Mouse (Mus musculus) stomach, embryonic 14.5 days (tissue): Measurements from ENCODE around the gene Prom1. TPM values are rescaled to one million over a fixed set of nuclear protein-coding genes. Genes with fewer than 3 reads are reported as not detected.

Source experiments
- ATAC-seq: fragments of 200-750 bp; cut with Nextera tagmentation; 2 replicates; pipeline ENCODE4 v1.8.0; 2017; ENCODE audit warnings: low read depth, moderate TSS enrichment; ENCODE audit not compliant: insufficient number of reproducible peaks, insufficient read depth, low FRiP score
- H3K27ac ChIP-seq: fragments of 300-500 bp; sonication (generic); 2 replicates; pipeline ENCODE4 v1.5.1; 2014; ENCODE audit warnings: mild to moderate bottlenecking, low read length, moderate library complexity, mixed read lengths
- H3K27me3 ChIP-seq: fragments of 300-500 bp; sonication (generic); 2 replicates; pipeline ENCODE4 v1.6.1; 2014; ENCODE audit warnings: low read length, control low read depth, mixed read lengths; ENCODE audit not compliant: control insufficient read depth, insufficient read depth
- H3K36me3 ChIP-seq: fragments of 300-500 bp; sonication (generic); 2 replicates; pipeline ENCODE4 v1.6.1; 2014; ENCODE audit warnings: mild to moderate bottlenecking, control low read depth, low read length, moderate library complexity, mixed read lengths; ENCODE audit not compliant: control insufficient read depth, insufficient read depth
- H3K4me1 ChIP-seq: fragments of 300-500 bp; sonication (generic); 2 replicates; pipeline ENCODE4 v1.6.1; 2014; ENCODE audit warnings: low read length, control low read depth, mixed read lengths; ENCODE audit not compliant: control insufficient read depth, insufficient read depth
- H3K4me2 ChIP-seq: fragments of 300-500 bp; sonication (generic); replicated peaks from 2 replicates; pipeline ENCODE4 v1.6.1; 2014; ENCODE audit warnings: low read depth, low read length, control low read depth
- H3K4me3 ChIP-seq: fragments of 300-500 bp; sonication (generic); 2 replicates; pipeline ENCODE4 v1.5.1; 2014; ENCODE audit warnings: low read depth, low read length, control low read depth
- H3K9ac ChIP-seq: fragments of 300-500 bp; sonication (generic); replicated peaks from 2 replicates; pipeline ENCODE4 v1.6.1; 2014; ENCODE audit warnings: low read depth, mild to moderate bottlenecking, control low read depth, low read length, moderate library complexity, mixed read lengths
- H3K9me3 ChIP-seq: fragments of 300-500 bp; sonication (generic); 2 replicates; pipeline ENCODE4 v1.6.1; 2016; ENCODE audit warnings: low read depth, low read length, control low read depth; ENCODE audit not compliant: control insufficient read depth
- WGBS: fragments of 180-500 bp; shearing (Covaris S2); extraction: QIAGEN DNeasy Blood & Tissue Kit; methylation state at CpG from one replicate; pipeline ENCODE4 v1.1.7; 2014; 5-methylcytosine and 5-hydroxymethylcytosine counted together
- polyA plus RNA-seq: library from polyadenylated mRNA; unstranded; fragments of >200 nt; fragmentation: Nextera tagmentation; extraction: Ambion mirVana; gene quantifications from 2 replicates; pipeline ENCODE4 v1.2.1, GENCODE M21; 2014

The Prom1 gene
- polyA plus RNA-seq, 1 experiment from 2014 or later: 64.5 TPM

- no peaks in the 10 kb centered on the region for H3K27me3 ChIP-seq
- no peak overlapping the region for H3K4me2 ChIP-seq
- H3K9me3 ChIP-seq: no peaks in the 10 kb centered on the region
- H3K27ac ChIP-seq: no peak overlapping the region
- ATAC-seq: no peak
- H3K4me3 ChIP-seq: no peak overlapping the region
- WGBS: 80% methylated on average over 7 of the region's 7 CpGs
- no peaks in the 10 kb centered on the region for H3K36me3 ChIP-seq
- no peaks in the 10 kb centered on the region for H3K4me1 ChIP-seq
- H3K9ac ChIP-seq: no peak overlapping the region
These were observed 31.2 kb downstream of the Prom1 start for GRCm38 (mm10) chr5:44070529-44071133.

- 92% methylated on average over 3 of the region's 3 CpGs for WGBS
- Histone ChIP-seq H3K9ac (no peak overlapping the region), H3K9me3 (no peaks in the 10 kb centered on the region), H3K27ac (no peak overlapping the region), H3K4me2 (no peak overlapping the region), H3K4me3 (no peak overlapping the region), H3K36me3 (peaks cover 3% of the 10 kb centered on the region; the same call in 1 of the 2 replicates), H3K27me3 (no peaks in the 10 kb centered on the region), H3K4me1 (no peaks in the 10 kb centered on the region)
- no peak for ATAC-seq
These were observed 43.6 kb downstream of the Prom1 start for GRCm38 (mm10) chr5:44058258-44058657.

GRCm38 (mm10) chr5:44050213-44050612 is 51.6 kb downstream of the Prom1 start:
- 0 out of 2 replicates have a peak, but pooled peaks cover 4% of the 10 kb centered on the region for H3K4me1 ChIP-seq
- ATAC-seq: no peak
- no peaks in the 10 kb centered on the region for H3K27me3 ChIP-seq
- WGBS: 64% methylated on average over 8 of the region's 8 CpGs
- no peak overlapping the region for H3K9ac ChIP-seq
- no peaks in the 10 kb centered on the region for H3K9me3 ChIP-seq
- H3K4me2 ChIP-seq: no peak overlapping the region
- no peak overlapping the region for H3K4me3 ChIP-seq
- H3K27ac ChIP-seq: peak overlapping the region; percentile 18; the same call in 1 of the 2 replicates
- H3K36me3 ChIP-seq: peaks cover 1% of the 10 kb centered on the region; the same call in 1 of the 2 replicates

GRCm38 (mm10) chr5:44049395-44049976 is 52.3 kb downstream of the Prom1 start:
- H3K9me3 ChIP-seq: no peaks in the 10 kb centered on the region
- no peaks in the 10 kb centered on the region for H3K27me3 ChIP-seq
- 0 out of 2 replicates have a peak, but pooled peaks cover 4% of the 10 kb centered on the region for H3K4me1 ChIP-seq
- H3K4me3 ChIP-seq: no peak overlapping the region
- H3K27ac ChIP-seq: peak overlapping the region; percentile 35; the same call in 1 of the 2 replicates
- ATAC-seq: peak; percentile 59; the same call in 1 of the 2 replicates
- no peak overlapping the region for H3K4me2 ChIP-seq
- H3K9ac ChIP-seq: no peak overlapping the region
- peaks cover 3% of the 10 kb centered on the region; the same call in 1 of the 2 replicates for H3K36me3 ChIP-seq
- WGBS: 28% methylated on average over 6 of the region's 6 CpGs

GRCm38 (mm10) chr5:44048568-44049363 is 53.1 kb downstream of the Prom1 start:
- Histone ChIP-seq H3K9me3 (no peaks in the 10 kb centered on the region), H3K4me3 (no peak overlapping the region), H3K4me1 (0 out of 2 replicates have a peak, but pooled peaks cover 4% of the 10 kb centered on the region), H3K36me3 (peaks cover 3% of the 10 kb centered on the region; the same call in 1 of the 2 replicates), H3K9ac (no peak overlapping the region), H3K27ac (peak overlapping the region; percentile 35; the same call in 1 of the 2 replicates), H3K4me2 (no peak overlapping the region), H3K27me3 (no peaks in the 10 kb centered on the region)
- peak; percentile 38; the same call in 1 of the 2 replicates for ATAC-seq
- WGBS: 33% methylated on average over 5 of the region's 5 CpGs

- no peak for ATAC-seq
- H3K36me3 ChIP-seq: peaks cover 3% of the 10 kb centered on the region; the same call in 1 of the 2 replicates
- no peaks in the 10 kb centered on the region for H3K9me3 ChIP-seq
- H3K4me3 ChIP-seq: no peak overlapping the region
- no peaks in the 10 kb centered on the region for H3K27me3 ChIP-seq
- WGBS: 11% methylated on average over 1 of the region's 1 CpGs
- no peak overlapping the region for H3K4me2 ChIP-seq
- no peak overlapping the region for H3K27ac ChIP-seq
- H3K4me1 ChIP-seq: no peaks in the 10 kb centered on the region
- H3K9ac ChIP-seq: no peak overlapping the region
These were observed 60.1 kb downstream of the Prom1 start for GRCm38 (mm10) chr5:44041725-44042124.

- no peak overlapping the region for H3K27ac ChIP-seq
- no peak for ATAC-seq
- no peak overlapping the region for H3K9ac ChIP-seq
These were observed 60.8 kb downstream of the Prom1 start for GRCm38 (mm10) chr5:44041056-44041455.

GRCm38 (mm10) chr5:43998295-43998989 is 103.4 kb downstream of the Prom1 start:
- H3K27me3 ChIP-seq: no peaks in the 10 kb centered on the region
- no peak overlapping the region for H3K4me2 ChIP-seq
- no peak overlapping the region for H3K4me3 ChIP-seq
- H3K36me3 ChIP-seq: no peaks in the 10 kb centered on the region; the same call in 1 of the 2 replicates
- no peaks in the 10 kb centered on the region for H3K4me1 ChIP-seq
- H3K9ac ChIP-seq: no peak overlapping the region
- no peaks in the 10 kb centered on the region for H3K9me3 ChIP-seq
- ATAC-seq: no peak
- no peak overlapping the region for H3K27ac ChIP-seq
- WGBS: 83% methylated on average over 9 of the region's 9 CpGs

More at GRCm38 (mm10) chr5:44041056-44041455, 60.8 kb downstream of the Prom1 start:
- Histone ChIP-seq H3K4me1 (no peaks in the 10 kb centered on the region), H3K9me3 (no peaks in the 10 kb centered on the region), H3K4me3 (no peak overlapping the region), H3K27me3 (no peaks in the 10 kb centered on the region), H3K36me3 (peaks cover 3% of the 10 kb centered on the region; the same call in 1 of the 2 replicates), H3K4me2 (no peak overlapping the region)
- 79% methylated on average over 3 of the region's 3 CpGs for WGBS
